Mouse (Mus musculus) small intestine, adult 2 months (tissue): ENCODE data around the gene Rps21.

Experiments
- CTCF ChIP-seq: fragments of 200-500 bp; IDR thresholded peaks from 2 replicates; pipeline ENCODE4 v1.5.1; 2012; ENCODE audit warnings: low read depth, mild to moderate bottlenecking, control low read depth, inconsistent platforms, low read length, moderate library complexity, mixed read lengths; ENCODE audit not compliant: insufficient replicate concordance, insufficient read length; ENCODE audit errors: extremely low read depth
- POLR2A ChIP-seq: fragments of 200-500 bp; IDR thresholded peaks from 2 replicates; pipeline ENCODE4 v1.6.1; 2012; ENCODE audit warnings: low read depth, mild to moderate bottlenecking, control low read depth, inconsistent platforms, low read length, moderate library complexity

GRCm38 (mm10) chr2:180235788-180236187 lies 21.4 kb upstream of the Rps21 start:
- no peak for TF ChIP-seq POLR2A
- no peak for TF ChIP-seq CTCF
